Mouse (Mus musculus): Measurements from ENCODE around the gene Eef1akmt2.

The Eef1akmt2 gene

DNA sequence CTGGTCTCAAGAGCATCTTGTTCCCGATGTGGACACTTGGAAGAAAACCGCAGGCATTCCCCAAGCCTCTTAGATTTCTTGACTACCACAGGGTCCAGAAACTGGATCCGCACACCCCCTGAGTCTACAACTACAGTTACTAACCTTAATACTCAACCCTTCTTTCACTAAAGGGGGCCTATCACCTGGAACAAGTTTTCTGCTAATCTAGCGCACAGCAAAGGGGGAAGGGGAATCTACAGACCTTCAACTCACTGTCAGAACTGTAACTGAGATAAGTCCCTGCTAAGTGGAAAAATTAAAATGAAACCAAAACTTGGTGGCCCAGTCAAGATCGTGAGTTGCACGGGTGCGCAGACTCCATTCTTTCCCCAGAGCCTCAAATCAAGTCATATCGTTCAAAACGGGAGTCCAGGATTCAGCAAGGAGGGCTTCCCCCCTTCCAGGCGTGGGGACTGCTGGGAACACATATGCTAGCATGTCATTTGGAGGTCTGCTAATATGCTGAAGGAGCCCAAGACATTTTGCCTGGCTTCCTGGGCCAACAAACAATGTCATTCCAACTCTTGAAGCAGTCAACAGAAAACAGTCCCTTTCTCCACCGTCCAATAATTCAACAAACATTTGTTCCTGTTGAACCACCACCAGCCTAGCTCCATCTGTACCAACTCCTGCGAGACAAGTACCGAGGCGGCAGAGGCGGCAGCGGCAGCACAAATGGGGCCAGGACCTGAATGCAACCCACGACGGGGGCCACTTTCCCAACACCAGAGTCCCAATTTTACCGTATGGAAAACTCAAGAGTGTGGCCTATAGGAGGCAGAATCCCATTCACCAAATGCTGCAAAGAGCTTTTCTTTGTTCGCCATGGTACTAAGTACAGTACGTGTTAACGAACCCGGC is 40.5 kb downstream of the Eef1akmt2 start:
- no peak for DNase-seq (ENCODE audit: low read depth, low spot score)

DNA sequence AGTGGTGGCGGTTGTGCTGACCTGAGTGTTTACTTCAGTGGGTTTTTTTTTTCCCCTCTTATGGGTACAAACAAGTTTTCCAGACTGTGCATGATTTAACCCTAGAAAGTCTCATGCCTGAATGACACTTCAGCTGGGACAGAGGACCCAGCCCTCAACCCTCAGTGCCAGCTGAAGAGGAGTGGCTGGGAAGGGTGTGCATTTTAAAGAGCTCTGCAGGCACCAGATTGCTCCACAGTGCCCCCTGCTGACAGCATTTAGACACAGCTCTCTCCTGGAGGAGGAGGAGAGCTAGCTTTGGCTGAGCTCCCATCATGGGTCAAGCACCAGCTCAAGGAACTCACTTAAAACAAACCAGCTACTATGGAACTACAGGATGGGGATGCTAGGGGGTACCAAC is 41.6 kb downstream of the Eef1akmt2 start:
- DNase-seq (ENCODE audit: low read depth, low spot score), result peak; percentile 90

GRCm38 (mm10) chr7:132810368-132810767 is 42.1 kb downstream of the Eef1akmt2 start:
- DNase-seq (ENCODE audit: low read depth, low spot score), result no peak

DNA sequence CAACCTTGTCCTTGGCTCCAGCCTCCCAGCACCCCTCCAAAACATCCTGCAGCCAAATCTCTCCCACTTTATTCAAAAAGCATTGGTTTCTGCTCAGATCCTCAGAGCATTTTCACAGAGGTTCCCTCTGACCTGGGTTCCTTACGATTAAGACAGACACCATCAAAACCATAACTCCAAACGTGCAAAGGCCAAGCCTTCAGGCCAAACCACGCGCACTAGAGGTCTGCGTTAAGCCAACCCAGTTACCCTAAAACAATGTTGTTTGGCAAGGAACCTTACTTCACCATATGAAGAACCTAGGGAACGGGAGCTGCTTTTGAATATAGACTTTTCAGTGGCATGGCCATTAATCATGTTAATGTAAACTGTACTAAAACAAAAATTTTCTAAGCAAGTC is 42.8 kb downstream of the Eef1akmt2 start:
- DNase-seq (ENCODE audit: low read depth, low spot score), result no peak

GRCm38 (mm10) chr7:132808841-132809682 is 43.4 kb downstream of the Eef1akmt2 start:
- peak; percentile 95 for DNase-seq (ENCODE audit: low read depth, low spot score)

DNA sequence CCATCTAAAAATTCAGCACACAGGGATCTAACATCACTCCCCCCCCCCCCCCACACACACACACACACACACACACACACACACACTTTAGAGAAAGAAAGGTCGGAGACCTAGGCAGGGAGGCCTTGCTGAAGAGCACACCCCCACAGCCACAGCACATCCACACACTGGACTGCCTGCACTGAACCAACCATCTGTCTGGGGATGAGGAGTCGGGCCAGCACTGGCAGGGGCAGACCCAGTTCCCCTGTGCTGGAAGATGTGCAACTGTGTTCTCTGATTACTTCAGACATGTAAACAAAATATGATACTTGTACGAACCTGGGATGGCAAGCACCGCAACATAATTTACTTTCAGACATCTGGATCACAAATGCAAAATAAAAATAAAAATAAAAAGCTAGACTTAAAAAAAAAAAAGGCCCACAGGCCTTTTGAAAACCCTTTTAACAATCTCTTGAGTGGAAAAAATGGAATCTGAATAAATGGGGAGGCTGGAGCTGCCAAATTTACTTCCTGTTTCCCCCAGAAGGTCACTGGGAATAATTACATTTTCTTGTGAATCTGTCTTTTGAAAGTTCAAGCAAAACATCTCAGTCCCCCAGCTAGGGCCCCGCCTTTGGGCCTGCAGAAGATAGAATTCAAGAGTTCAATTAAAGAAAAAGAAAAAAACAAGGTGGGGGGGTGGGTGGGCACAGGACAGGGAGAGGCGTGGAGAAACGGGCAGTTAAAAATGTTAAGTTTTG is 44.2 kb downstream of the Eef1akmt2 start:
- no peak for DNase-seq (ENCODE audit: low read depth, low spot score)

- DNase-seq (ENCODE audit: low read depth, low spot score), result no peak
These were observed 45.3 kb downstream of the Eef1akmt2 start for GRCm38 (mm10) chr7:132806926-132807857.

GRCm38 (mm10) chr7:132806286-132806685 is 46.2 kb downstream of the Eef1akmt2 start:
- DNase-seq (ENCODE audit: low read depth, low spot score), result no peak

GRCm38 (mm10) chr7:132804951-132805350 is 47.5 kb downstream of the Eef1akmt2 start:
- no peak for DNase-seq (ENCODE audit: low read depth, low spot score)

- DNase-seq (ENCODE audit: low read depth, low spot score), result no peak
These were observed 48.0 kb downstream of the Eef1akmt2 start for GRCm38 (mm10) chr7:132804461-132804860.

- no peak for DNase-seq (ENCODE audit: low read depth, low spot score)
These were observed 48.5 kb downstream of the Eef1akmt2 start for GRCm38 (mm10) chr7:132803962-132804361.

DNA sequence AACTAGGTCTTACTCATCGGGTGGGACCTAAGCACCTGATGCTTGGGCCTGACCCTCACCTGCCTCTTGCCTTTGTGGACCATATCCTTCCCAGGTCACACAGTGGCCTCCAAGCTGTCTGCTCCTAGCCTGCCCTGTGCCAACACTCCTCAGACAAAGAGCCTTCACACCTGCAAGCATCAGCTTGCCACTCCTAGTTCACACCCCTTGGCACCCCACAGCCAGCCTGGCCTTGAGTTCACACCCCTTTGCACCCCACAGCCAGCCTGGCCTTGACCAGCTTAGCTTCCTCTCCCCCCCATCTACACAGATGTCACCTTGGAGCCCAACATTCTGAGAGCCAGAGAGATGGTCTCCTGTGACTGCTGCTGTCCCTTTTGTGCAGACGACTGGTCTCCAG is 49.1 kb downstream of the Eef1akmt2 start:
- DNase-seq (ENCODE audit: low read depth, low spot score), result no peak

DNA sequence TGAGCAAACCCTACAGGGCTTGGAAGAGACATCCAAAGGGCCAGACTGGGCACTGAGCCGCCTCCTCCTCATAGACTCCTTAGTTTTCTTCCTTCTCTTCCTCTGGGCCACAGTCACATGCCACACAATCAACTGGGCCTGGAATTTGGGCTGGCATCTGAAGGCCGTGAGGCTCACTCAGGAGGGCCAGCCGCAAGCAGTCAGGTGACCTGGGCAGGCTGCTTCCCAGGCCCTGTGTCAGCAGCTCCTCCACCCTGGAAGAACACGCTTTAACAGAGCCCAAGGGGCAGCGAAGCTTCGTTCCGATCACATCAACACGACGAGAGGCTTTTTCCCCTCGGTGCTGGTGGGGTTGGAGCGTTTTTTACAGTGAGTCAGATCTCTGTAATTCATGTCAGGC is 49.8 kb downstream of the Eef1akmt2 start:
- no peak for DNase-seq (ENCODE audit: low read depth, low spot score)

GRCm38 (mm10) chr7:132802066-132802465 is 50.4 kb downstream of the Eef1akmt2 start:
- DNase-seq (ENCODE audit: low read depth, low spot score), result no peak

DNA sequence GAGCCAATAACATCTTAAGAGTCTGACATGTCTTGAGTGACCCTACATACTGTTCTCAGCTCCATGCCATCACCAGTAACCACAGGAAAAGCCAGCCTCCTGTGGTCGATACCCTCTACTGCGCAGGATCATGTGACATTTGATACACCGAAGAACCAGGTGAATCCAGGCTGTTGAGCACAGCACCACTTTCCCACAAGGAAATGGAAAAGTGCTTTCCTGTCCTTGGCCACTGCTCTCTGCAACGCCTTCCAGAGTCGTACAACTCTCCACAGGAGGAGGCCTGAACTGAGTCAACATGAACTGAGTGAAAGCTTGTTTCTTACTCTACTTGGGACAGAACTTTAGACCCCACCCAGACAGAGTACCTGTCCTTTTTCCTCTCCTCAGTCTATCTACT is 51.0 kb downstream of the Eef1akmt2 start:
- DNase-seq (ENCODE audit: low read depth, low spot score), result no peak

- no peak for DNase-seq (ENCODE audit: low read depth, low spot score)
These were observed 51.6 kb downstream of the Eef1akmt2 start for GRCm38 (mm10) chr7:132800868-132801267.

- DNase-seq (ENCODE audit: low read depth, low spot score), result no peak
These were observed 53.1 kb downstream of the Eef1akmt2 start for GRCm38 (mm10) chr7:132799119-132800016.

DNA sequence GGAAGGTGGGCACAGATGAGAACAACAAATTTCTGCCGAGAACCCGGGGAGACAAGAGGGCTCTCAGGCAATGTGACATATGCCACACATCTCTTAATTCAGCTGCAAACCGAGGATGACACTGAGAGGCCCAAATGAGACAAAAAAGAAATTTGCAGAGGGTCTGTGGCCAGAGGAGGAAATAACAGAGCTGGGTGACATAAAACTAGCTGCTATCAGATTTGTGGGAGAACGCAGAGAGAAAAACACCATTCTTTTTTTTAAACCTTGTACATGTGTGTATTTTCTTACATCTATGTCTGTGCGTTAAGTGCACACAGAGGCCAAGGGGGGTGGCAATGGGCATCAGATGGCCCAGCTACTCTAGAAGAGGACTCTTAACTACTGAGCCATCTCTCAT is 57.3 kb downstream of the Eef1akmt2 start:
- DNase-seq (ENCODE audit: low read depth, low spot score), result no peak

DNA sequence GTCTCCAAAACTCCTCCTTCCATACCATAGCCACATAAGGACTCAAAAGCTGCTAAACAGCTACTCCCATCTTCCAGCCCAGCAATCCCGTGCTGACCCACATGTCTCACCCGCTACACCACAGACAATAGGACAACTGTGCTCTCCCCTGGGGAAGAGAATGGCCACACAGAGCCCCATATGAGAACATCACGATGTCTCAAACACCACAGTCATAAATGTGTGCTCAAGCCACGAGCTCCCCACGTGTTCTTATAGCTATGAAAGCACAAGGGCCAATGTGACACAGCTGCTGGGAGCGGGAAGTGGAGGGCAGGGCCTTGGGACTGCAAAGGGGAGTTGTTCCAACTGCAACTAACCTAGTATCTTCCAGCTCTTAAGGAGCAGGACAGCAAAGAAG is 59.0 kb downstream of the Eef1akmt2 start:
- no peak for DNase-seq (ENCODE audit: low read depth, low spot score)

Data from ES-CJ7 (cell line).